Mouse (Mus musculus): ENCODE results near the gene Scn4a. TPM values are rescaled to one million over a fixed set of nuclear protein-coding genes. Genes with fewer than 3 reads are reported as not detected.

Scn4a gene
- polyA plus RNA-seq, 1 experiment from 2014 or later = not detected

GRCm38 (mm10) chr11:106383051-106383790 is 30.1 kb upstream of the Scn4a start:
- H3K4me1 ChIP-seq = no peaks in the 10 kb centered on the region
- no peak for ATAC-seq (replicated peaks)
- H3K27me3 ChIP-seq (replicated peaks) = no peaks in the 10 kb centered on the region
- no peak overlapping the region for H3K4me2 ChIP-seq
- no peaks in the 10 kb centered on the region for H3K9me3 ChIP-seq
- WGBS = 80% methylated on average over 6 of the region's 6 CpGs
- no peak overlapping the region for H3K4me3 ChIP-seq
- H3K36me3 ChIP-seq (replicated peaks) = no peaks in the 10 kb centered on the region
- no peak overlapping the region for H3K9ac ChIP-seq
- no peak overlapping the region for H3K27ac ChIP-seq

- Histone ChIP-seq H3K27me3 (replicated peaks) (no peaks in the 10 kb centered on the region), H3K4me3 (no peak overlapping the region), H3K4me2 (no peak overlapping the region), H3K4me1 (no peaks in the 10 kb centered on the region), H3K27ac (no peak overlapping the region), H3K9me3 (no peaks in the 10 kb centered on the region), H3K9ac (no peak overlapping the region), H3K36me3 (replicated peaks) (no peaks in the 10 kb centered on the region)
- ATAC-seq (replicated peaks) = no peak
- 82% methylated on average over 5 of the region's 5 CpGs for WGBS
These were observed 29.3 kb upstream of the Scn4a start for GRCm38 (mm10) chr11:106382424-106382823.

- ATAC-seq (replicated peaks) = no peak
- H3K27ac ChIP-seq = no peak overlapping the region
- no peaks in the 10 kb centered on the region for H3K36me3 ChIP-seq (replicated peaks)
- no peak overlapping the region for H3K9ac ChIP-seq
- H3K27me3 ChIP-seq (replicated peaks) = no peaks in the 10 kb centered on the region
- H3K4me2 ChIP-seq = no peak overlapping the region
- no peaks in the 10 kb centered on the region for H3K4me1 ChIP-seq
- WGBS = 82% methylated on average over 7 of the region's 7 CpGs
- H3K4me3 ChIP-seq = no peak overlapping the region
- no peaks in the 10 kb centered on the region for H3K9me3 ChIP-seq
These were observed 28.8 kb upstream of the Scn4a start for GRCm38 (mm10) chr11:106381883-106382282.

- no peaks in the 10 kb centered on the region for H3K9me3 ChIP-seq
- H3K27me3 ChIP-seq (replicated peaks) = no peaks in the 10 kb centered on the region
- H3K4me1 ChIP-seq = no peaks in the 10 kb centered on the region
- H3K4me2 ChIP-seq = no peak overlapping the region
- no peak overlapping the region for H3K4me3 ChIP-seq
- WGBS = 85% methylated on average over 11 of the region's 11 CpGs
- ATAC-seq (replicated peaks) = no peak
- H3K36me3 ChIP-seq (replicated peaks) = no peaks in the 10 kb centered on the region
- no peak overlapping the region for H3K27ac ChIP-seq
- no peak overlapping the region for H3K9ac ChIP-seq
These were observed 27.9 kb upstream of the Scn4a start for GRCm38 (mm10) chr11:106381011-106381410.

GRCm38 (mm10) chr11:106374979-106375378 is 21.9 kb upstream of the Scn4a start:
- no peak overlapping the region for H3K4me2 ChIP-seq
- ATAC-seq (replicated peaks) = no peak
- no peaks in the 10 kb centered on the region for H3K27me3 ChIP-seq (replicated peaks)
- H3K4me1 ChIP-seq = no peaks in the 10 kb centered on the region
- H3K4me3 ChIP-seq = no peak overlapping the region
- no peaks in the 10 kb centered on the region for H3K9me3 ChIP-seq
- H3K36me3 ChIP-seq (replicated peaks) = no peaks in the 10 kb centered on the region
- H3K9ac ChIP-seq = no peak overlapping the region
- WGBS = 84% methylated on average over 5 of the region's 5 CpGs
- no peak overlapping the region for H3K27ac ChIP-seq

GRCm38 (mm10) chr11:106374559-106374958 is 21.5 kb upstream of the Scn4a start:
- ATAC-seq (replicated peaks) = no peak
- WGBS = 55% methylated on average over 9 of the region's 9 CpGs
- Histone ChIP-seq H3K4me1 (no peaks in the 10 kb centered on the region), H3K4me2 (no peak overlapping the region), H3K27me3 (replicated peaks) (no peaks in the 10 kb centered on the region), H3K27ac (no peak overlapping the region), H3K9ac (no peak overlapping the region), H3K36me3 (replicated peaks) (no peaks in the 10 kb centered on the region), H3K9me3 (no peaks in the 10 kb centered on the region), H3K4me3 (no peak overlapping the region)

GRCm38 (mm10) chr11:106373998-106374397 is 20.9 kb upstream of the Scn4a start:
- ATAC-seq (replicated peaks) = no peak
- WGBS = 64% methylated on average over 11 of the region's 11 CpGs
- Histone ChIP-seq H3K9me3 (no peaks in the 10 kb centered on the region), H3K4me1 (no peaks in the 10 kb centered on the region), H3K4me2 (no peak overlapping the region), H3K27ac (no peak overlapping the region), H3K36me3 (replicated peaks) (no peaks in the 10 kb centered on the region), H3K9ac (no peak overlapping the region), H3K4me3 (no peak overlapping the region), H3K27me3 (replicated peaks) (no peaks in the 10 kb centered on the region)

GRCm38 (mm10) chr11:106366316-106366715 is 13.2 kb upstream of the Scn4a start:
- WGBS = 18% methylated on average over 3 of the region's 3 CpGs

GRCm38 (mm10) chr11:106365366-106365765 is 12.3 kb upstream of the Scn4a start, which contains the start of gene Prr29:
TSS of gene Prr29 (plus strand) at chr11:106365472.
- Histone ChIP-seq H3K9ac (no peak within 1 kb of the TSS), H3K4me2 (no peak within 1 kb of the TSS), H3K9me3 (no peaks in the 10 kb centered on the region), H3K4me3 (no peak within 1 kb of the TSS), H3K27ac (no peak within 1 kb of the TSS), H3K36me3 (replicated peaks) (no peaks in the 10 kb centered on the region), H3K4me1 (no peaks in the 10 kb centered on the region), H3K27me3 (replicated peaks) (no peaks in the 10 kb centered on the region)
- 61% methylated on average over 10 of the region's 10 CpGs for WGBS
- ATAC-seq (replicated peaks) = no peak

More at GRCm38 (mm10) chr11:106366316-106366715, 13.2 kb upstream of the Scn4a start:
- no peak overlapping the region for H3K4me2 ChIP-seq
- no peaks in the 10 kb centered on the region for H3K27me3 ChIP-seq (replicated peaks)
- H3K9ac ChIP-seq = no peak overlapping the region
- no peaks in the 10 kb centered on the region for H3K36me3 ChIP-seq (replicated peaks)
- no peak overlapping the region for H3K4me3 ChIP-seq
- no peaks in the 10 kb centered on the region for H3K4me1 ChIP-seq
- H3K27ac ChIP-seq = no peak overlapping the region
- H3K9me3 ChIP-seq = no peaks in the 10 kb centered on the region
- ATAC-seq (replicated peaks) = no peak

- H3K9me3 ChIP-seq = no peaks in the 10 kb centered on the region
- H3K4me2 ChIP-seq = no peak overlapping the region
- H3K27ac ChIP-seq = no peak overlapping the region
- no peaks in the 10 kb centered on the region for H3K4me1 ChIP-seq
- H3K9ac ChIP-seq = no peak overlapping the region
- no peak for ATAC-seq (replicated peaks)
- 6% methylated on average over 11 of the region's 11 CpGs for WGBS
- no peak overlapping the region for H3K4me3 ChIP-seq
- no peaks in the 10 kb centered on the region for H3K27me3 ChIP-seq (replicated peaks)
- H3K36me3 ChIP-seq (replicated peaks) = no peaks in the 10 kb centered on the region
These were observed 11.6 kb upstream of the Scn4a start for GRCm38 (mm10) chr11:106364712-106365111.

- WGBS = 21% methylated on average over 5 of the region's 5 CpGs
- no peaks in the 10 kb centered on the region for H3K27me3 ChIP-seq (replicated peaks)
- no peak overlapping the region for H3K27ac ChIP-seq
- no peaks in the 10 kb centered on the region for H3K9me3 ChIP-seq
- no peak for ATAC-seq (replicated peaks)
- no peaks in the 10 kb centered on the region for H3K4me1 ChIP-seq
- no peaks in the 10 kb centered on the region for H3K36me3 ChIP-seq (replicated peaks)
- no peak overlapping the region for H3K4me3 ChIP-seq
- H3K9ac ChIP-seq = no peak overlapping the region
- no peak overlapping the region for H3K4me2 ChIP-seq
These were observed 6.3 kb upstream of the Scn4a start for GRCm38 (mm10) chr11:106359350-106359749.

DNA sequence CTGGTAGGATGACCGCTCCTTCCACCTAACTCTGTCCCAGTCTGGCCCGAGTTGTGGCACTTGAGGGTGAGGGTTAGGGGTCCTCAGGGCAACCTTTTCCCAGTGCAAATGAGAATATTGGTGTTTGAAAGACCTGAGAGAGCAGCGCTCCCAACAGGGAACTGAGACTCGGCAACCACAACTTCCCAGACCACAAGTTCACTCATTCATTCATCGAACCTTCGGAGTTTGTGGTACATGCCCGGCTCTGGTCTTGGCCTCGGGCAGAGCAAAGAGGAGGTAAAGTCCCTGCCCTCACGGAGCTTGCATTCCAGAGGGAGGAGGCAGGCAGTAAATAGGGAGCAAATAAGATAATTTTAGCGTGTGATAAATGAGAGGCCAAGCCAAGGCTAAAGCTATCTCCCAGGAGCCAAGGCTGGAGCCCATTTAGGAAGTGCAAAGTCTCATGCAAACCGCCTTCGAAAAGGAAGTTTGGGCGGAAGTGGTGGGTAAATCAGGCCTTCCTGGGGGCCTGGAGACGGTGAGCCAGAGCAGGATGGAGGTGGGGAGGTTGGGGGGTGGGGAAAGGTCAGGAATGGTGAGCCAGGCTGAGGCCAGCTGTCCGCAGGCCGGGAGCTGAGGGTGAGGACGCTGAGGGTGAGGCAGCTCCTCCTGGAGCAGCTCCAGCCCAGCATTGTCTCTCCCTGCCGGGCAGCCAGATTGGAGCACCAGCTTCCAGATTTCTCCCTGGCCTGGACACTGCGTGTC is 2.5 kb upstream of the Scn4a start:
- no peak overlapping the region for H3K9ac ChIP-seq
- H3K4me2 ChIP-seq = no peak overlapping the region
- H3K4me1 ChIP-seq = no peaks in the 10 kb centered on the region
- ATAC-seq (replicated peaks) = no peak
- H3K27ac ChIP-seq = no peak overlapping the region
- no peak overlapping the region for H3K4me3 ChIP-seq
- no peaks in the 10 kb centered on the region for H3K36me3 ChIP-seq (replicated peaks)
- no peaks in the 10 kb centered on the region for H3K27me3 ChIP-seq (replicated peaks)
- 76% methylated on average over 19 of the region's 19 CpGs for WGBS
- no peaks in the 10 kb centered on the region for H3K9me3 ChIP-seq

DNA sequence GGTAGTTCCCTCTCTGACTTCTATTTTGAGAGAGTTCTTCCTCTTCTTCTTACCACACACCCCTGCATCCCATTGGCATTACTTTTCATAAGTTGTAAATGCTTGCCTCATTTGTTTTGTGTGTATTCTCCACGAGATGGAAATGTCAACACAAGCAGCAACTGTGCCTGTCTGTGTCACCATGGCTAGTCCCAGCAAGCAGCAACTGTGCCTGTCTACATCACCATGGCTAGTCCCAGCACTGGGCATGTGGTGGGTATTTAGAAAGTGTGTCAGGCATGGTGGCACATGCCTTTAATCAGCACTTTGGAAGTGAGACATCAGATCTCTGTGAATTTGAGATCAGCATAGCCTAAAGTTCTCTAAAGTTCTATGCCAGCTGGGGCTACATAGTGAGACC is 1.1 kb upstream of the Scn4a start:
- no peaks in the 10 kb centered on the region for H3K27me3 ChIP-seq (replicated peaks)
- WGBS = 53% methylated on average over 1 of the region's 1 CpGs
- H3K9me3 ChIP-seq = no peaks in the 10 kb centered on the region
- H3K4me1 ChIP-seq = no peaks in the 10 kb centered on the region
- H3K4me3 ChIP-seq = no peak overlapping the region
- no peak overlapping the region for H3K9ac ChIP-seq
- no peaks in the 10 kb centered on the region for H3K36me3 ChIP-seq (replicated peaks)
- H3K4me2 ChIP-seq = no peak overlapping the region
- no peak for ATAC-seq (replicated peaks)
- no peak overlapping the region for H3K27ac ChIP-seq

Measured in midbrain, embryonic 15.5 days (tissue).